Mouse (Mus musculus) bone marrow macrophage, adult 2 months (primary cell): ENCODE data around the gene Ntrk2.

ENCODE experiments used
- CTCF ChIP-seq: IDR thresholded peaks from 2 replicates; pipeline ENCODE4 v1.5.1; 2012; ENCODE audit warnings: low read depth, mild to moderate bottlenecking, low read length, moderate library complexity
- POLR2A ChIP-seq: IDR thresholded peaks from 2 replicates; pipeline ENCODE4 v1.6.1; 2012; ENCODE audit warnings: mild to moderate bottlenecking, low read depth, low read length, borderline replicate concordance

GRCm38 (mm10) chr13:59028546-59028945 lies 222.2 kb downstream of the Ntrk2 start:
- TF ChIP-seq POLR2A (no peak), CTCF (no peak)
